Mouse (Mus musculus) urinary bladder, postnatal 14 days (tissue): ENCODE data around the gene Stac.

Source experiments
- DNase-seq: peaks from one replicate; pipeline ENCODE4 v3.0.0; 2021; ENCODE audit warnings: low spot score

The Stac gene

DNA sequence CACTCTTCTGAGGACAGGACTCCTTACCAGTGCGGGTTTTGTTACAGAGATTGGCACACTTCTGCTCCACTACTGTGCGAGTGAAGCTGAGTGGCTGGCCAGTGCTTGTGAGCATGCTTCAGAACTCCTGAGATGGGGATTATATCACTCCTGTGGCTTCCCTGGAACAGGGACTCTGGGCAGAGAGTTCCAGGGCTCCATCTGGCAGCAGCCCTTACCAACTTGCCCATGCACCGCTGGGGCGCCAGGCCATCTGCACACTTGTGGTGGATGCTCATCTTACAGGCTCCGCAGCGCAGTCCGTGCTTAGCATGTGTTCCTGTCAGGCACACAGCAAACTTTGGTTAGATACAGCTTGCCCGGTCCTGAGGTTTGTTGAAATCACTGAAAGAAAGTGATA is 83.5 kb downstream of the Stac start:
- DNase-seq: no peak

DNA sequence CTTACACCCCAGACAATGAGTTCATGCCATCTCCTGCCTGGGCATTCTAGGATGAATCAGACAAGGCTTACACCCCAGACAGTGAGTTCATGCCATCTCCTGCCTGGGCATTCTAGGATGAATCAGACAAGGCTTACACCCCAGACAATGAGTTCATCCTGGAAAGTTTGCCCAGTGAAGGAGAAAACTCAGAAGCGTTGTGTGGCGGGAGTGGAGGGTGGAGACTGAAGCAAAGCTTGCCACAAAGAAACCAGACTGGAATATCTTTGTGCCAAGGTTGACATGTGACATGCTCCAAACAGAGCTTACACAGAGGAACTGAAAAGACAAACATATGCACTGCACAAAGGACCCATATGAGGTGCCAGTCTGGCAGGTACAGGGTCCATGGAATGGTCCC is 102.6 kb downstream of the Stac start:
- DNase-seq: no peak

DNA sequence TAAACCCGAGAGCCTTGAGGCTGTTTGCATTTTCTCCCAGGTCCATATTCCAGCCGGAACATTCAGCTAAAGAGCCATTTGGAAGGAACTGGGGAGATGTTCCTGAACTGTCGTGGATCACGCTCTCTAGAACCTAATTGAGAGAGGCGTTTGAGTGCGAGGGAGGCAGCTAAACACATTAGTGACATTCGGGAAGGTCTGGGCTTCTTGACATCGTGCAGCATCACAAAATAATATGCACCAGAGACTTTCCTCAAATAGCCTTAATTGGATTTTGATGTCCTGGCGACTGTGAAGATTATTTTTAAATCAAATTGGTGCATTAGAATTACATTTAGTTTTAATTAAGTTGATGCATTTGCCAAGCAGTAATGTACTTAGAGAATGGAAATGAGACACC is 111.4 kb downstream of the Stac start:
- no peak for DNase-seq

DNA sequence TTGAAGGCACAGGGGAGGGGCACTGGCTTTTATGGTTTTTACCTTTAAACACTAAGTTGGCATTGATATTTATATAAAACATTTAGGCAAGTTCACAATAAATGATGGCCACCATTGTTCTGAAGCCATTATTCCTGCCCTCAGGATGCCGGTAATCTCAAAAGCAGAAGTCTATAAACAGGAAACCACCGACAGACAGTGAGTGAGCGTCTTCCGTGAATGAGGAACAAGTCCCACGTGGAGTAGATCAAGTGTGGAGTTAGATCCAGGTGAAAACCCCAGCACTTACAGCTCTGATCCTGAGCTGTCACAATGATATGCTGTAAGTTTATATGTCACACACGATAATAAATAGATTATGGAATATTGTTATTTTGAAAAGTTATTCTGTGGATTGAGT is 112.7 kb downstream of the Stac start:
- no peak for DNase-seq

DNA sequence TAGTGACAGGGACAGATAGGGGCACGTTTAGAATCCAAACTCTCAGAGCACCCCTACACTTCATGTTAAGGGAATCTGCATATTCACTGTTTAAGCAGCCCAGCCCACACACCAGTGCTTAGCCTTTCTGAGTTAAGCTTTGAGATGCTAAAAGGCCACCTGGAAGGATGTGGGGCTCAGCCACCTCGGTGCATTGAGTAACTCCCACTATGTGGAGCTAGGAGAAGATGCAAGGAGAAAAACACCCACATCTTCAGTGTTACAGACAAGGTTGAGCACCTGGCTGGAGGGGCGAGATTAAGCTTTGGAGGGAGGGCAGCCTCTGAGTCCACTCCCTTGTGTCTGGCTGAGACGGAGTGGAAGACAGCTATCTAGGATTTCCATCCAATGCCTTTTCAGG is 114.3 kb downstream of the Stac start:
- DNase-seq: no peak

DNA sequence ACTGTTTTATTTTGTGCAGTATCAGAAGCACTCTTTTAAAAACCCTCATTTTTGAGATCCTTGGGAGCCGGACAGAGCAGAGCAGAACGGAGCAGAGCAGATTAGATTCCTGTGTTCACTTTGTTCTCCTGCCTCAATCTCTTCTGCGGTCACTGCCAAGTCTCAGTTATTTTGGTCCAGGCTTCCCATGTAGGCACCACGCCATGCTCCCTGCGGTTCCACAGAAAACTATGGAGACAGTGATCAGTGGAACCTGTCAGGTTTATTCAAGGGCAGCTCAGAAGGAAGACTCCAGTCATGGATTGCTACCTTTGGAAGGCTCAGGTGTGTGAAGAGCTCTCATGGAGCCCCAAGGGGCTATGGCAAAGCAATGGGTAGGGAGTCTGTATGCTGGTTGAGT is 116.3 kb downstream of the Stac start:
- no peak for DNase-seq

DNA sequence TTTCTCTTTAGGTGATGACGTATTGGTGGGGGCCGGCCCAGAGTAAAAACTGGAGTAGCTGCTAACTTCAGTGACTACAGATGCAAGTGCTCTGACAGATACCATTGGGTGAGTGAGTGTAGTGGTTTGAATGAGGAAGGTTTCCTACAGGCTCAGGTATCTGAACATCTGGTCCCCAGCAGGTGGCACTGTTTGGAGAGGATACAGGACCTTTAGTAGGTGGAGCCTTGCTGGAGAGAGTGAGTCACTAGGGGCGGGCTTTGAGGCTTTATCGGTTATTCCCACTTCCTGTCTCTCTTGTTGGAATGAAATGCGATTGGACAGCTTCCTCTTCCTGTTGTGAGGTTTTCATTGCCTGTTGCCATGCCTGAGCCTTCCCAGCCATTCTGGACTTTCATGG is 118.5 kb downstream of the Stac start:
- no peak for DNase-seq

DNA sequence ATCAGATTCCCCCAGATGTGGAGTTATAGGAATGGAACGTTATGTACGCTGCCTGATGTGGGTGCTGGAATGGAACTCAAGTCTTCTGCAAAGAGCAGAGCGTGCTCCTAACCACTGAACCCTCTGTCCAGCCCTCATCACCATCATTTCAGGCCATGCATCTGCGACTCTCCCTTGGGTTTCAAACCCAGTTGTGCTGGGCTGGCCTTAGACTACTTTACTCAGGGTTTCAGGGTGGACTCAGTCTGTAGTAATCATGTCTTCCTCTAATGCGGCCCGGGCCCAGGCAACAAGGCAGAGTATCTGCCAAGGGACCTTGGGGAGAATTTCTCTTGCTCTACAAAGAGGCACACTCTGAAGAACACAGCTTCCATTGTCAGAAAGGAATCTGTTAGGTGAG is 126.0 kb downstream of the Stac start:
- no peak for DNase-seq

DNA sequence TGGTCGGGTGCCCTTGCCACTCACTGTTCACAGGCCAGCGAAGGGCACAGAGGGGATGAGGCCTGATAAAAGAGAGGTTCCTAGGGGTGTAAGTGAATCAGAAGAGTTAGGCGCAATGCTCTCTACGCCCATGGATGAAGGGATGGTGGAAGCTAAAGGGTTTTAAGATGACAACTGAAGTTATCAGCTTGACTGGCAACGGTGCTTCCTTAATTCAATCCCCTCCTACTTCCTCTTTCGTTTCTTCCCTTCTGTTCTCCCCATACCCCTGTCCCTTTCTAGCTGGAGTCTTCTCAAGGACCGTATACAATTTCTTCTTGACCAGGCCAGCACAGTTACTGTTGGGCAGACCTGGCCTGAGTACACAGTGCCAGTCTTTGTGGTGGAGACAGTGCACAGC is 126.9 kb downstream of the Stac start:
- no peak for DNase-seq

DNA sequence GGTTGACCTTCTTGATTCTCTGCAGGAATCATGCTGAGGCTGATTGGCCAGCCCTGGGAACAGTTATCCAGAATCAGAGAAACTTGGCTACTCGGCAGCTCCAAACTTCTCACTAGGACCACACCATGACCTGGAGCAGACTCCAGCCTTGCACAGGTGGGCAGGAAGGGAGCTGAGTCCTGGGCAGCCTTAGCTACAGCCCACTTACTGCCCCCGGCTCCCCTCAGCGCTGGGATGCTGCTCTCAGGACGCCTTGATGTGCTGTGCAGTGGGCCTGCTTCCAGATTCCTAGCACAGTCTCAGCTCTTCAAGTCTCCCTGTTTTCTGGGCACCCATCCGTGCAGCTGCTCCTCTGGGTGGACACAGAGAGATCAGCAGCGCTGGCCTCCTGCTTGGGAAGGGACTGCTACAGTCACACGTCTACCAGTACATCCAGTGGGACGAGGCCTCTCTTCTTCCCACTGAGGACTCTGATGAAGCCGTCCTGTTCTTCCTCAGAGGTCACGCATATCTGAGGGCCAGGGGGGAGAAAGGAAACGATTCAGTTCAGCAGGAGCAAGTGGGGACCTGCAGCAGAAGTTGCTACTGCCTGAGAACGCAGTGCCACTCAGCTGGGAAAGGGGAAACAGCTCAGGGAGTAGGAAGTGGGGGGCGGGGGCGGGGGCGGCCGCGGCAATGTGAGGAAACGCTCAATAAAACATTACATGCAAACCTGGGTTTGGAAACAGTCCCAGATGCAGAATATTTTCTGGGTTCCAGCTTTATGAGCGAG is 127.7 kb downstream of the Stac start:
- no peak for DNase-seq

DNA sequence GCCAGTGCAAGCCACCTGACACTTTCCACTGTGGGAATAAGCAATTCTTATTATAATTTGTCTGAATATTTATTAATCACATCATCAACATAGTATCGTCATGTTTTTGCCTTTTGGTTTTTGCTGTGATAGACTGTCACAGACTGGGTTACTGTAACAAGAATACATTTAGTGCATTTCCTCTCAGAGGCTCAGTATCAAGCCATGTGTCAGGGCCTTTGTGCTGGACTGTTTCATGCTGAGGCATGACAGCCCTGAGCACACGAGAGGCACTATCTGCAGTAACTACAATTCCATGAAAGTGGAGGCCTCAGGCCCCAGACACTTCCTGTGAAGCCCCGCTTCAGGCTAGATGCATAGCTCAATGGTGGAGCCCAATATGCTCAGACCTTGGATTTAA is 133.4 kb downstream of the Stac start:
- DNase-seq: no peak

DNA sequence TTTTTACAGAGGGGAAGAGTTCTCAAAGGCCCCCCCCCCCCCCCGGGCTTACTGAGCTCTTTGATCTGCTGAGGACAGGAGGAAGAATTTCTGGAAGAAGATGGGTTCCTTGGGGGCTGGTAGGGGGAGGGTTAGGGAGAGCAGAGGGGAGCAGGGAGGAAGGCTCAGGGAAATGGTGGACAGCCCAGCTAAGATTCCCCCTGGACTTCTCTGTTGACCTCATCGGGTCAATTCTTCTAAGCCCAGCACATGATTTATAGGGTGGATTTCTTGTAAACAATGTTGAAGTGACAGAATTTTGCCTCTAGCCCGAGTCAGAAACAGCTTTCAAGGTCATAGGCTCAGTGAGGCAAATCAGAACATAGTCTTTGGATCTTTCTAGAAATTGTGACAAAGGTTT is 137.3 kb downstream of the Stac start:
- DNase-seq: no peak

DNA sequence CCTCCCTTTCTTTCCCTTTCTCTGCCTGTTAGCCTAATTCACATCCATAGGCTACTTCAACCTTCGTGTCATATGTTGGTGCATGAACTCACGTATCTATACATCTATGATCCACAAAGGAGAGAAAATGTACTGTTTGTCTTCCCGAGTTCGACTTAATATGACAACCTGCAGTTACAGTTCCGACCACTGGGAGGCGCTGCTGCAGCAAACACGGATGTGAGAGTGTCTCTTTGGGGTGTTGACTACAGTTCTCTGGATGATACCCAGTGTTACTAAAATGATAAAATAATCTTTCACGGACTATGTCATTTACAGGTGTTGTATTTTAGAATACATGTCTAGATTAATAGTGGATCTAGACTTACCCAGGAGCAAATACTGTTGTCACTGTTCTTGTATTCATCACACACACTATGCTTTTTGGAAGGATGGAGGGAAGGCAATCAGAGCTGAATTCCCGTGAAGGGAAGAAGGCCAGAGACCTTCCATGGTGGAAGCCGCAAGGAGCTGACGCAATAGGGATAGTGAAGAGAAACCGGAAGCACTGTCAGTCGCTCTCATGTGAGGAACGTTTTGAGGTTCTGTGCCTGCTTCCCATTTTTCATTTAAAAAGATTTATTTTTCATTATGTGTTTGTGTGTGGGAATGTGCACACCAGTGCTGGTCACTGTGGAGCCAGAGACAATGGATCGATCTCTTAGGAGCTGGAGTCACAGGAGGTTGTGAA is 138.5 kb downstream of the Stac start:
- peak; percentile 34 for DNase-seq

DNA sequence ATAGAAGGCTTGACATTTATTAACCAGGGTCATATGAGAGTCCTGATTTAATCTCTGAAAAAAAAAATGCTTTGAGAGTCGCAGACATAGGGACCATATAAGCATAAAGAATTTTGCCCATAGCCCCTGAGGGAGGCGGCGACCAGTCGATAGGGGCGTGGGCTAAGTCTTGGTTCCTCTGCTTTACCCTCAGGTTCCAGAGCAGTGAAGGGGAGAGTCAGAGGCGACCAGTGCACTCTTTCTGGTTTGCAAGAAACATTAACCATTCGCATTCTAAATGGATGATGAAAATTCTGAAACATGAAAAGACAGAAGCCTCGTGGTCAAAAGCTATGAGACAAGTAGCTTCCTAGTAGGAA is 139.2 kb downstream of the Stac start:
- no peak for DNase-seq

DNA sequence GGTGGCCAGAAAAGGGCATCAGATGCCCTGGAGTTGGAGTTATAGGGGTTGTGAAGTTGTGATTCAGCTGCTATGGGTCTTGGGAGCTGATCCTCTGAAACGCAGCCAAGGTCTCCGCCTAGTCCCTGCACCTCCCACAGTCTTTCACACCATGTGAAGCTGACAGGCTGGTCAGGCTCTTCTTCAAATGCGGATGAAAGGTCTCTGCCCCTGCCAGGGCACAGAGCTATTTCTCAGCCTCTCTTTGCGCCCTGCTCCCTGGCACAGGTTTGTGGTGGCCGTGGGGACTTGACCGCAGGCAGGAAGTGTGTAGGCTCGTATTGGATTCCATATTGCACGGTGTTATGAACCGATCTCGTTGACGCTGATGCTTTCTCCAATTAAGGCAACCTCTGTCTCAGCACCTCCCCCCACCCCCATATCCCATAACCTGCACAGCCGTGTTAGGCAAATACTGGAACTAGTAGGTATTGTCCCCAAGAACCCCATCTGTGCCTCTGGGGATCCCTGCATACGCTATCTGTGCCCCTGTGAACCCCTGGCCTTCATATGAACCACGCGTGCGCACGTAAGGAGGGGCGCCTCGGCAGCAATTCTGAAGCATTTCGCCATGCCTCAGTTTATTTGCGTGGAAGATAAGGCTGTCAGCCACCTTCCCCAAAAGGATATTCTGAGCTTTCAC is 139.7 kb downstream of the Stac start:
- peak; percentile 47 for DNase-seq

DNA sequence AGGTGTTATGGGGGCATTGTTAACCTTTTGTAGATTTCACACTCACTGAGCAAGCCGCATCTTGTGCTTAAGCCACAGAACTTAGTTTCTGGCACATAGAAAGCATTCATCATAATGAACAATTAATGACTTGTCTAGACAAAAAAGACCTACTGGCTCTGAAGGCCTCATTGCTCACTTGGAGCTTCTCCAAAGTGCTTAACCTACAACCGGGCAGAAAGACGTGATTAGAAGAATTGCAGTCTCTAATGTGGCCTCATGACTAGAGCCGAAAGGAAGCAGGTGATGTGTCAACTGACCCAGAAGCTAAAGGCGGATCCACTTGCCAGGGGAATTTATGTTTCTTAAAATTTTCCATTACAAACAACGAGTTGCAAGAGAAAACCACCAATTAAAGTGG is 147.5 kb downstream of the Stac start:
- no peak for DNase-seq

DNA sequence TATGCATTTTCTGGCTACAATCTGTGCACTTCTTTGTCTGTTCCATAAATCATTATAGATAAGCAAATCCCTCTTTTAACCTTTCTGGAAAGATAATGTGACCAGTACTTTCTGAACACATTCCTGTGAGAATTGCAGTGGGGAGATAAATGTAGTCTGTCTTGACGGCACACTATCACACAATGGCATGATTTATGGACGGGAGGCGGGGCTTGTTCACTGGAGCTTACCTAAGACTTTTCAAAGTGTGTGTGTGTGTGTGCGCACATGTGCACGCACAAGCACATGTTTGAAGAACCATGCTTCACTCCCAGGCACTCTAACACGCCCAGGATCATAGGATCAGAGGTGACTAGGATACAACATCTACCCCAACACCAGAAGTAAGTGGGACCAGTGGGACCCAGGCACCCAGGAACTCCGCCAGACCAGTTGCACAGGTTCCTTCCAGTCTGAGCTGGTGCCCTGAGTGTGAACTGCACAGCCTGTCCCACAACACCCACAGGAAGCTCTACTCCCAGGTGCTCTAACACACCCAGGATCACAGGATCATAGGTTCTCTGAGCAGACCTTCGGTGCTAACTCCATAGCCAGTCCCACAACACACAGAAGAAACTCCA is 154.6 kb downstream of the Stac start:
- peak; percentile 67 for DNase-seq

DNA sequence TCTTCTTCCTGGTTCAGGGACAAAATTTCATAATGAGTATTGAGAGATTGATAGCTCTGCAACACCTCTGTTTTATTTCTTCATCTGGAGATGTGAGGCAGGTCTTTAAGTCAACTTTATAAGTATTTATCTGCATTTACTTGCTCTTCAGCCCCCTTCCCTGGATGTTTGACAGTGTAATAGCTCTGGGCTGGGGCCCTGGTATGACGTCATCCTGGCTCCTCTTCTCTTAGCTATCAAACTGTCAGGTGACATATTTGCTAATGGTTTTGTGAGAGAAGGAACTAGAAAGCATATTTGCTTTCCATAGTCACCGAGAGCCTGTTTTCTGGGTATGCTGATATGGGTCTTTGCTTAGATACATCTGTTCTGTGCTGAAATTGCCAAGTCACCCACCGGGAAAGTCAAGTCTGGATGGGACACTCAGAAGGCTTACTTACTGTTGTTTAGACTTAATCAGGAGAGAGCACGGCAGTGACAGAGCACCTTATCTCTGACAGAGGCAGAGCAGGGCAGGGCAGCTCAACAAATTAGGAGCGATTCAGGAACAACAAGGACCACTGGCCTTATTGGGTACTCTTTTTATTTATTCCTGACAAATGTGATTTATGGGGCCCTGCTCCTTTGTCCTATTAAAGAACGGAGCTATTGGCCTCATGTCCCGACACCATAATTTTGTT is 155.3 kb downstream of the Stac start:
- peak; percentile 18 for DNase-seq

DNA sequence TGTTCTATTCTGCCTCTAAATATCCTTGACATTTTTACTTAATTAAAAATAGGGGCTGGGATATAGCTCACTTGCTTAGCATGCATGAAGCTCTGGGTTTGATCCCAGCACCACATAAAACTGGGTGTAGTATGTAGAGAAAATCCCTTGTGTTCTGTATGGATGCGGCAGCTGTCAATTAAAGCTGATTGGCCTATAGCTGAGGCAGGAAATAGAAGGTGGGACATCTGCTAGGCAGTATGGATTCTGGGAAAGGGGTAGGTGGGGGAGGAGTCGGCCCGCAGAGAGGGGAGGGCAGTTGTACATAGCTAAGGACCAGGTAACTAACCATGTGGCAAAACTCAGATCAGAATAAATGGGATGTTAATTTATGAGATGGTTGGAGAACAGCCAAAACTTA is 166.3 kb downstream of the Stac start:
- no peak for DNase-seq

DNA sequence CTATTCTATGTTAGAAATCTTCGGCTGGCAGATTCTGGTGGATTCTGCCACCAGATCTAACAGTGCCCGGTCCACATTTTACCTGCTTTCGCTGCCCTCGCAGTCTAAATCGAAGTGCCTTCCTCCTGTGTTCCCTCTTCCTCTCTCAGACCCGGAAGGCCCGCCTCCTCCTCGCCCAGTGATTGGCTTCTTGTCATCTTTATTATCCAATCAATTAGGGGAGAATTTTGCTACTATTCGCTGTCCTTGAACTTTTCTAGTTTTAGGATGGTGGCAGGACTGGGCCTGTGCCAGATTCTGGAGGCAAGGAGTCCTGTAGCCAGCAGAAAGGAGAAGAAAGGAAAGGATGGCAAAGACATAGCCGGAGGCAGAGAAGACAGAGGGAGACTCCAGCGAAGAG is 167.0 kb downstream of the Stac start:
- no peak for DNase-seq

DNA sequence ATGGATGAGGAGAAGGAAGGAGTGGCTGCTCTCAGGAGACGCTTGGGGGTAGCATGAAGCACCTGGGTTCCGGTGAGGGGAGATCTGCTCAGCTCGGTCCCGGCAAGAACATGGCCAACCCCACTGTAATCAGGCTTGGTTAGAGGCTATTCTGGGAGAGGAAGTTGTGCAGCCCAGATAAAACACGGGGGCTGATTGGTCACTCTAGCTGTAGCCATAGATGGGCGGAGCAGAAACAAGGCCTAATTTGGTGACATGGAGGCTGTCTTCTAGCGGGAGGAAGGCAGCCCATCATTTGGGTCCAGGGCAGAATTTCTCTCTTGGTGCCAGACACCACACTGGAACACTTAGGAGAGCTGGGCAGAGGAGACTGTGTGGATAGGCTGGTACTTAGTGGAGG is 167.9 kb downstream of the Stac start:
- DNase-seq: no peak

DNA sequence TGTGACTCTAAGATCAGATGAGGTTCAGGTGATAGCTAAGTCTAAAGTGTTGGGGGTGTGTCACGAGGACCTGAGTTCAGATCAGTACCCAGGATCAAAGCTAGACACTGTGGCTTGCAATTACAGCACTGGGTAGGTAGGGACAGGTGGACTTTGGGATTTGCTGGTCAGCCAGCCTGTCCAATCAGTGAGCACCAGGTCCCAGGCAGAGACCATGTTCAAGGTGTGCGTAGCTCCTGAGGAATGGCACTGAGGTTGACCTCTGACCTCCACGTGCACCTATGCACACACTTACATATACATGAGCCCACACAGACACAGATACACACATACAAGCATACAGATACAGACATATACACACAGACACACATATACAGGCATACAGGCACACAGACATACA is 174.6 kb downstream of the Stac start:
- DNase-seq: no peak
